Mouse (Mus musculus) cortical plate, adult 2 months (tissue): Measurements from ENCODE around the gene Bach1. TPM values are rescaled to one million over a fixed set of nuclear protein-coding genes. Genes with fewer than 3 reads are reported as not detected.

ENCODE experiments used
- H3K27ac ChIP-seq: fragments of 200-500 bp; 2 replicates; pipeline ENCODE4 v1.5.1; 2012; ENCODE audit warnings: low read length, control low read depth, inconsistent platforms; ENCODE audit not compliant: insufficient read depth
- H3K4me1 ChIP-seq: fragments of 200-500 bp; 2 replicates; pipeline ENCODE4 v1.6.1; 2011; ENCODE audit warnings: low read length; ENCODE audit not compliant: control insufficient read depth, insufficient read depth
- H3K4me3 ChIP-seq: fragments of 200-500 bp; 2 replicates; pipeline ENCODE4 v1.5.1; 2011; ENCODE audit warnings: mild to moderate bottlenecking, low read length, control low read depth; ENCODE audit not compliant: insufficient read depth
- CTCF ChIP-seq: fragments of 200-500 bp; IDR thresholded peaks from 2 replicates; pipeline ENCODE4 v1.5.1; 2011; ENCODE audit warnings: mild to moderate bottlenecking, control low read depth, low read length; ENCODE audit not compliant: insufficient read depth; ENCODE audit errors: extremely low read depth
- POLR2A ChIP-seq: fragments of 200-500 bp; IDR thresholded peaks from 2 replicates; pipeline ENCODE4 v1.6.1; 2011; ENCODE audit warnings: mild to moderate bottlenecking, low read length, control low read depth; ENCODE audit not compliant: insufficient read depth; ENCODE audit errors: extremely low read depth
- polyA plus RNA-seq: library from polyadenylated mRNA; depleted of rRNA; stranded (reverse); fragments of >200 nt; gene quantifications from 2 replicates; pipeline ENCODE4 v1.2.3, GENCODE M21; 2012

Gene Bach1
- polyA plus RNA-seq, 1 experiment: 6.1 TPM

DNA sequence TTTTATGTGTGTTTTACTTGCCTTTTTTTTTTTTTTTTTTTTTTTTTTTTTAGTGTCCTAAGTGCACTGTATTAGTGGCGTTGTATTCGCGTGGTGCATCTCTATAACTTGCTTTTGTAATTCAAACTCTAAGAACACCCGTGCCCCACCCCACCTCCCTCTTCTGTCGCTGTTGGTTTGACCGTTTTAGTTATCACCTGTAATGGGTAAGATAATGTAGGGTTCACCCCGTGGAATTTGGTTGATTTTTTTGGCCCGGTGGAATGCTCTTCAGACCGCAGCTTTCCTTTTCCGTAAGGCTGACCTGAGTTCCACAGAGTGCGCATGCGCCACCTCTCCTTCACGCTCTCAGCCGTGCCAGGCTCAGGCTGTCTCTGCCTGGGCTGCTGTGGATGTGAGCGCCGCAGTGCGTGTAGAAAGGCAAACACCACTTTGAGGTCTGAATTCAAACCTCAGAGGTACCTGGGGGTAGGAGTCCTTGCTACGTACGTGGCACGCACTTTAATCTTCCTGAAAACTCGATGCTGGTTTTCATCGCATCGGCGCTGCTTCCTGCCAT lies 22.2 kb downstream of the Bach1 start:
- H3K27ac ChIP-seq: no peak overlapping the region
- TF ChIP-seq CTCF (no peak), POLR2A (no peak)
- H3K4me1 ChIP-seq: no peaks in the 10 kb centered on the region
- H3K4me3 ChIP-seq: no peak overlapping the region

DNA sequence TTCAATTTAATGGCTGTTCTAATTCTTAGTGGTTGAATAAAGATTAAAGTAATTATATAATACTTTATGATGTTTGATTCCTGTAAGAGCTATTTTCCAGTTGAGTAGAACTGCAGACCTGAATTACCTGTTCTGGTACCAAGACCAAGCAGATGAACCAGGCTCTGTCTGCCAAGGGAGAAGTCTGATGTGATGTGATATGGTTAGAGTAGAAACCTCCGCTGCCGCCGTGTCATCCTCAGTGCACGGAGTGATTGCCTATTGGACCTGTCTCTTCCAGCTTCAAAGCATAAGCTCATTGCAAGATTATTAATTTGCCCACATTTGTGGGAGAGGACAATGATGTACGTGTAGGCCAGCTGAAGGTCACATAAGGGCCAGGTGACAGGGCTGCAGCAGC lies 24.1 kb downstream of the Bach1 start:
- no peak overlapping the region for H3K4me3 ChIP-seq
- H3K4me1 ChIP-seq: 0 out of 2 replicates have a peak, but pooled peaks cover 1% of the 10 kb centered on the region
- H3K27ac ChIP-seq: no peak overlapping the region
- no peak for TF ChIP-seq CTCF
- no peak for TF ChIP-seq POLR2A

DNA sequence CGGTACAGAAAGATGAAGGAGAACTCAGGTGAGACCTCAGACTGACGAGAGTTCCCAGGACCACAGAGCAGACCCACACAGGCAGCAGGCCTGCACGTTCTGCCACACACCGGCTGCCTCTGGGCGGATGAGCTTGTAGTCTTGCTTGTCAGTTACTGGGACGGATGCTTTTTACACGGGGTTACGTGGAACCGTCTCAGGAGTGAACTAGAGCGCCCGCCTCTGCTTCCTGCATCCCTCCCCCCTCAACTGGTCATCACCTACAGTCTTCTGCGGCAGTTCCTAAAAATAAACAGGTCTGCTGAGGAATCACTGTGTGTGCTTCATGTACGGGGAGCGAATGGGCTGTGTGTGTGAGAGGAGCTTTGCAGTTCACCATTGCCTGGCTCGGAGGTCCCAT lies 24.7 kb downstream of the Bach1 start:
- Histone ChIP-seq H3K4me3 (no peak overlapping the region), H3K4me1 (0 out of 2 replicates have a peak, but pooled peaks cover 1% of the 10 kb centered on the region), H3K27ac (no peak overlapping the region)
- no peak for TF ChIP-seq POLR2A
- no peak for TF ChIP-seq CTCF

DNA sequence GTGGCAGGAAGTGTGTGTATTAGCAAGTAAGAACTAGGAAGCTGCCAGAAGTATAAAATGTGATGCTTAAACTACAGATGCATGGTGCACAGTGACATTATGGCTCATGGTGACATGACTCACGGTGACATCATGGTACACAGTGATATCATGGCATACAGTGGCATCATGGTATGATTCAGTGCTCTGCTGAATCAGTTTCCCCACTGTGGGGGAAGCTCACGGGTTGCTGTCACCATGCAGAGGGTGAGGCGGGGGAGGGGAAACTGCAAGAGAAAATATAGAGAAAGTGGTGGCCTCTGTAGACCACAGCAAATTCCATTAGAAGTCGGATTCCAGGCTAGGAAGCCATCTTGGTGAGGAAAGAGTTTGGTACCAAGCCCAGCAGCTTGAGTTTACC lies 26.1 kb downstream of the Bach1 start:
- Histone ChIP-seq H3K4me1 (0 out of 2 replicates have a peak, but pooled peaks cover 1% of the 10 kb centered on the region), H3K27ac (no peak overlapping the region), H3K4me3 (no peak overlapping the region)
- TF ChIP-seq POLR2A: no peak
- no peak for TF ChIP-seq CTCF

DNA sequence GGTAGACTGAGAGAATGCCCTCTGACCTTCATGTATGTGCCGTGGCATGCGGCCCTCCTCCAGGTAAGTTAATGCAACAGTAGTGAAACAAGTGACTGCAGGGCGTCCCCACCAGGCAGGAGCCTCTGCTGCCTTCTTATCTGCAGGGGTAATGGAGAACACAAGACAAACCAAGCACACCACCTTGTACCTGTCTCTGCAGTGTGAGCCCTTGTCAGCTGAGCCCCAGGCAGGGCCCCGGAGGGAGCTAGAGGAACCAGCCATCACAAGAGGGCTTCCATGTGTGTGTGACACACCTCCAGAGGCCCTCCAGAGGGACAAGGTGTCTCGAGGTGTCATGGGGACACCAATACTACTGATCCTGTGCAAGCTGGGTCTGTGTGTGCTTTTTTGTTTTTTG lies 26.5 kb downstream of the Bach1 start:
- H3K4me1 ChIP-seq: 0 out of 2 replicates have a peak, but pooled peaks cover 1% of the 10 kb centered on the region
- TF ChIP-seq POLR2A: no peak
- no peak for TF ChIP-seq CTCF
- H3K4me3 ChIP-seq: no peak overlapping the region
- no peak overlapping the region for H3K27ac ChIP-seq

DNA sequence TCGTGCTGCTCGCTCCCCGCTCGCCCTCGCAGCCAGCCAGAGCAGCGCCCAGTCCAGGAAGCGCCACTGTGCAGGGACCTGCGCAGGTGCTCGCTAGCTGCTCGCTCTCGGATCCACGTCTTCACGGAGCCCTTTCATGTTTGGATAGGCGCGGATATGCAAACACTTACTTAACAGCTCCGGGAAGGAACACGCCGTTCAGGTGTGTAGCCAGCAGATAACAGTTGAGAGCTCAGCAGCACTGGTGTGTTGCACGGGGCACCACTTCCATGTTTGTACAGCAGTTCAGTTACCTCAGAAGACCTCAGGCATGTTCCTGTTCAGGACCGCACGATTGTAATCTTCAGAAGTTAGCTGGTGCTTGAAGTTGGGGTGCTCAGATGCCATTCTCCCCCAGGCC lies 27.2 kb downstream of the Bach1 start:
- H3K27ac ChIP-seq: no peak overlapping the region
- H3K4me3 ChIP-seq: no peak overlapping the region
- no peak for TF ChIP-seq POLR2A
- TF ChIP-seq CTCF: no peak
- H3K4me1 ChIP-seq: 0 out of 2 replicates have a peak, but pooled peaks cover 1% of the 10 kb centered on the region

DNA sequence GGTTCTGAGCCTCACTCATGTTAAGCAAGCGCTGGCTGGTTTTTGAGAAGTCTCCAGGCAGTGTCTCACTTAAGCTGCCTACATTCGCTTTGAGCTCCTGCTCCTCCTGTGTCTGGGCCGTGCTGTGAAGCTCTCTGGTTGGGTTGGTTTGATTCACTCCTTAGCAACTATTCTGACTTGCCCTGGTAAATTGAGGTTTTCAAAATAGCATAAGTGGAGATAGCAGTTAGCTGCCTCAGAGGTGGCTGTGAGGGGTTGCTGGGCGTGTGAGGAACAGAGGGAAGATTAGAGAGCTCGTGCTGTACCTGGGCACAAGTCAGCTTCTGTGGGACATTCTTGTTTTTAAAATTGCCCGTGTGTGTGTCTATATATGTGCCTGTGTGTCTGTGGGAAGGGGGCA lies 27.6 kb downstream of the Bach1 start:
- Histone ChIP-seq H3K4me1 (0 out of 2 replicates have a peak, but pooled peaks cover 1% of the 10 kb centered on the region), H3K27ac (no peak overlapping the region), H3K4me3 (no peak overlapping the region)
- TF ChIP-seq CTCF (no peak), POLR2A (no peak)

DNA sequence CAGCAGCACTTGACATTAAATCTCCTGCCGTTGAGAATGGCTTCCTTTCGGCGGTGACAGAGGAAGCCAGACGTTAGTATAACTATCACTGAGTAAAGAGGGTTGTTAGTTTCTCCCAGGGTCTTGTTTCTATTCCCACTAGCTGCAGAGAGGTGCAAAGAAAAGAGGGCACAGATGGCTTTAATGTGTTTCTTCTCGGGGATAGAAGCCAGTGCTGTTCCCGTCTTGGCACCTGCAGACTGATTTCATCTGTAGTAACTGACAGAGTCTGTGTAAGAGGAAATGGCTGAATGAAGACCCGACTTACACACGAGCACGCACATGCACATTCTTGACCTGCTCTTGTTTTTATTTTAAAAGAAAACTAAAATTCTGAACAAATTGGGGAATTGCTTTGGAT lies 28.5 kb downstream of the Bach1 start:
- Histone ChIP-seq H3K4me3 (no peak overlapping the region), H3K4me1 (0 out of 2 replicates have a peak, but pooled peaks cover 1% of the 10 kb centered on the region), H3K27ac (no peak overlapping the region)
- no peak for TF ChIP-seq POLR2A
- no peak for TF ChIP-seq CTCF

DNA sequence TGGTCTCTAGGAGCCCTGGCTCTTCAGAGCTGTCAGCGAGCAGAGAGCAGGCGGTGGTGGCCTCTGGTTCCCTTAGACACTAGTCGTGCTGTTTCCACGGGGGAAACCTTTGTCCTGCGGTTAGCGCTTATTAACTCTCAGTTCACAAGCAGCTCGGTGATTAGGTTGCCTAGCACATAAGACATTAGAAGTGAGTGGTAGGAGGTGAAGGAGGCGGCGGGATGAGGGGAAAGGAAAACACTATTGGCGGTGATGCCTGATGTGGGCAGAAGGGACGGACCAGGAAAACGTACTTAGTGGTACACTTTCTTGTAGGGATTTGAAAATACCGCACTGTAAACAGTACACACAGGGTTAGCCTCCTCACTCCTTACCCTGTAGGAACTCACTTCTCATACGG lies 29.2 kb downstream of the Bach1 start:
- TF ChIP-seq CTCF (no peak), POLR2A (no peak)
- Histone ChIP-seq H3K4me3 (no peak overlapping the region), H3K27ac (no peak overlapping the region), H3K4me1 (0 out of 2 replicates have a peak, but pooled peaks cover 1% of the 10 kb centered on the region)

DNA sequence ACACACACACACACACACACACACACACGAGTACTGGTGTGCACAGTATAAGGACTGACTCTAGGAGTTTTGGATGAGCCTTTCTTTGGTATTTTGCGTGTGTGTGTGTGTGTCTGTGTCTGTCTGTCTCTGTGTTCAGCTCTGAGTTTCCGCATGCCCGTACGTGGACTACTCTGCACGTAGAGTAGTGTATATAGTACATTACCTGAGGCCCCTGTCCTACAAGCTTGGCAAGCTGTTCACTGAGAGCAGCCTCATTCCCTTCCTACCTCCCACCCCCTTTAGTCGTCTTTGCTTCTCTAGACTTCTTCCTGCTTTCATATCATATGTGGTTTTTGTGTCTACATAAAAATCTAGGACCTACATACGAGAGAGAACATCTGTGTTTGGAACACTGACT lies 30.0 kb downstream of the Bach1 start:
- Histone ChIP-seq H3K4me1 (0 out of 2 replicates have a peak, but pooled peaks cover 1% of the 10 kb centered on the region), H3K4me3 (no peak overlapping the region), H3K27ac (no peak overlapping the region)
- TF ChIP-seq POLR2A (no peak), CTCF (no peak)
